Mouse (Mus musculus): ENCODE results near the gene Mrgprx2. TPM values are rescaled to one million over a fixed set of nuclear protein-coding genes. Genes with fewer than 3 reads are reported as not detected.
"Not testable (repeated sequence)": the region's sequence is repeated elsewhere in the genome, so short reads cannot be mapped to it uniquely, and the experiment has no call there.

Mrgprx2 gene
- under 1 TPM in 1 of 2 experiments, not detected in 1; 0.06 TPM for total RNA-seq (2021)
- long read RNA-seq, experiment 1 = 0 reads
- long read RNA-seq, experiment 2 = 0 reads

DNA sequence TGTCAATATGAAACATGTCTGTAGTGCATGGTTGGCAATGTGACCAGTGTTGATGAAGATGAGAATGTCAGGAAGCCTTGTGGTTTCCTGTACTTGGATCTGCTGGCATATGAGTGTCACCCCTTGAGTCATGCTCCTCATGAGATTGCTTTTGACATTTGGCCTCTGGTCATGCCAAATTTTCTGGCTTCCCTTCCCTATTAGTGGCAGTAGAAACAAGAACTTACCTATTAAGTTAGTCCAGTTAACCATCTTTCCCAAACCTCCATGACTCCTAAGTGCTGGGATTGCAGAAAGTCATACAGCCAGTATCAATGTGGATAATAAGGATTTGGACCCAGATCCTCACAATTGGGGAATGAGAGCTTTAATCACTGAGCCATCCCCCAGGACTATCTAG lies at the start of gene Mrgprx2:
TSS of gene Mrgprx2 (minus strand) at position 101 of the 400 bp plus-strand sequence.
- DNase-seq (ENCODE audit: low spot score in 2 of 2) = no peak

DNA sequence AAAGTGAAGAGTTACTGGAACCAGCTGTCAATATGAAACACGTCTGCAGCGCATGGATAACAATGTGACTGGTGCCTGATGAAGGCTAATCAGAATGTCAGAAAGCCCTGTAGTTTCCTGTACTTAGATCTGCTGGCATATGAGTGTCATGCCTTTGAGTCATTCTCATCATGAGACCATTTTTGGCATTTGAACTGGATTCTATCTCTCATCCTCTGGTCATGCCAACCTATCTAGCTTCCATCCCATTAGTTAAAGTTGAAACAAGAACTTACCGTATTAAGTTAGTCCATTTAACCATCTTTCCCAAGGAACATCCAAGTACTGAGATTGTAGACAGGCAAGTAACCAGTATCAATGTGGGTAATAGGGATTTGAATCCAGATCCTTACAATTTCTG lies 42.9 kb downstream of the Mrgprx2 start, which contains the start of gene Mrgprb1:
TSS of gene Mrgprb1 (minus strand) at position 101 of the 400 bp plus-strand sequence.
- DNase-seq (ENCODE audit: low spot score in 2 of 2) = no peak

DNA sequence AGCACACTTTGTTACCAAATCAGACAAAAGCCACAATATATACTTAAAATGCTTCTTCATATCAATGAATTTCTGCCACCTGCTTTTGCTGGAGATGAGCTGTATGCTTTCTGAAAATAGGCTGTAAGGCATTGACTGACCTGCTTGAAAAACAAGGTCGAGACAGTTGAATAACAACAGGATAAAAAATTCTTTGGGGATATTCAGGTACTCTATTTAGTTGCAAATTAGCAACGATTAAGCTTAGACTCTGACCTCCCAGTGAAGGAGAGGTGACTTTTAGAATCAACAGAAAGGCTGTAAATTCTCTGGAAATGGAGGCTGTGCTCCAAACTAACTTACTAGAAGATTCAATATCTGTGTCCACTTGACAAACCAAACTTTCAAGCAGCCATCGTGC lies 62.5 kb downstream of the Mrgprx2 start:
- no peak for DNase-seq (ENCODE audit: low spot score in 2 of 2)

DNA sequence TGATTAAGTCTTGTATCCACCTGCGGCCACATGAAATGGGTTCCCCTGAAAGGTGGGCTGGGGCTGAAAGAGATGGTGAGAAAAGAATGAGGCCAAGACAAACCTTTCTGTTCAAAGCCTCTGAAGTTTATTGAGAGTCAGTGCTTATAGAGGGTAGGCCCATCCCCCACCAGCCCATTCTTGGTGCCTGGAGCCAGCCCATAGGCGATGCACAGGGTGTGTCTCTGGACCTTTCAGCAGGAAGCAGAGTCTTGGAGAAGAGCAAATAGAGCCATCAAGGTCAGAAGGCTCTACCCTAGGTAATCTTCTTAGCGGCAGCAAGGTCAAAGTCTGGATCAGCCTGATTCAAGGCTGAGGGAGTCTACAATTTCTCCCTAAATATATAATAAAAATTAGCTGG lies 63.2 kb downstream of the Mrgprx2 start:
- not testable (repeated sequence) for DNase-seq (ENCODE audit: low spot score in 2 of 2)

Other genes with a start within 250 kb of the Mrgprx2 start
- not detected for gene Mrgprb8, start 110.8 kb downstream of the Mrgprx2 start, total RNA-seq (2021)
- under 1 TPM; 0.07 to 0.38 TPM for gene Mrgprb1, start 43.0 kb downstream of the Mrgprx2 start, total RNA-seq (2021)
- not detected for gene Mrgprb2, start 58.8 kb upstream of the Mrgprx2 start, total RNA-seq (2021)
- gene Mrgprb3, start 144.5 kb upstream of the Mrgprx2 start, total RNA-seq (2021) = not detected

Measured in adrenal gland, adult 18-20 months (tissue).